Mouse (Mus musculus) thymus, adult 18-20 months (tissue): ENCODE measurements at regions not wholly inside any gene's neighbourhood (a gene's known extent, or its start where the extent isn't known, plus 50 kb on each side); places are given as distances from the start of the nearest gene placed in this dataset.

ENCODE experiments used
- DNase-seq, 2 experiments: peaks; one replicate each; pipeline ENCODE4 v3.0.0; 2022; ENCODE audit warnings: mixed read lengths in 2 of 2

GRCm38 (mm10) chr2:67107274-67107673, 306.3 kb upstream of the Gm21830 start:
- DNase-seq: no peak

DNA sequence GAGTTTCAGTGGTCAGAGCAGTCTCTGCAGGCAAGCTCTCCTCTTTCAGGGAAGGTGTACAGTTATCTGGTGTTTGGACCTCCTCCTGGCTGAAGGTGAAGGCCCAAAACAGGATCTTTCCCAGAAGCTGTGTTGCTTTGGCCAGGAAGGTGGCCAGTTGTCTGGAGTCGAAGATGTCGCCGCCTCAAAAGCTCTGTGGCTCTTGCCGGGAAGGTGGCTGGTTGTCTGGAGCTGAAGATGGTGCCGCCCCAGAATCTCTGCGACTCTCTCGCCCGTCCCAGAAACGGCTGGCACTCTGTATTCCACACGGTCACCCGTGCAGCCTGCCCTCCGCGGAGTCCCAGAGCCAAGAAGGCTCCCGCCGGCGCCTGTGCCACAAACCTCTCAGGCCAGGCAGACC, 304.7 kb upstream of the Scn7a start:
- DNase-seq: peak in 1 of 2 experiments; percentile 2

GRCm38 (mm10) chr2:67068944-67069343, 284.2 kb upstream of the Scn7a start:
- DNase-seq: no peak
